20 mouse cellular contexts compared by ENCODE assay signal in genomic region chr2:113841656-113842437, GRCm38 (mm10). TPM values are rescaled to one million over a fixed set of nuclear protein-coding genes. Genes with fewer than 3 reads are reported as not detected.
A peak's percentile ranks its signal among the peaks of the same experiment; 100 is the strongest.
DNase-seq lines count a peak whose midpoint lies in the region; ATAC-seq and TF ChIP-seq lines count a peak whose summit lies in the region.
"Had no signal": no experiment of that assay in that cellular context is flagged by ENCODE, and none has a peak within 500 bp of the region (broad histone marks: within the 10 kb centered on the region; RNA-seq: fewer than 3 reads in every experiment).

No protein-coding gene starts in this region.

- no peak for DNase-seq in stomach, postnatal 0 days (ENCODE audit: low spot score)
- DNase-seq in left cerebral cortex, adult 2 months (ENCODE audit: extremely low spot score in 1 of 2, low spot score in 2 of 2), result no peak
- no peak for DNase-seq in cerebellum, postnatal 14 days
- DNase-seq: adrenal gland, adult 2 months; adrenal gland, postnatal 10 days; adrenal gland, postnatal 25 days; cerebellum, adult 11 months; cerebellum, adult 18-20 months; cerebellum, adult 8-10 months; cerebellum, adult 9-11 months; cerebellum, postnatal 25 days had no signal

- 76% methylated on average over 4 of the region's 4 CpGs for WGBS in intestine, embryonic 16.5 days
- 77% methylated on average over 4 of the region's 4 CpGs for WGBS in intestine, embryonic 15.5 days
- WGBS in intestine, postnatal 0 days, result 63% methylated on average over 4 of the region's 4 CpGs
- 44% methylated on average over 4 of the region's 4 CpGs for WGBS in small intestine, adult 2 months
- 87% methylated on average over 4 of the region's 4 CpGs for WGBS in stomach, postnatal 0 days

- peak overlapping the region; percentile 57; the same call in 1 of the 2 replicates for H3K27ac ChIP-seq in intestine, embryonic 16.5 days (ENCODE audit: low read length)
- no peak overlapping the region for H3K27ac ChIP-seq in intestine, embryonic 15.5 days
- peak overlapping the region; percentile 5; the same call in 1 of the 2 replicates for H3K27ac ChIP-seq in intestine, postnatal 0 days (ENCODE audit: low read depth, low read length)
- H3K27ac ChIP-seq in small intestine, adult 2 months (ENCODE audit: insufficient read depth, low read depth, low read length), result peak overlapping the region; percentile 47; the same call in 1 of the 2 replicates
- H3K27ac ChIP-seq in stomach, postnatal 0 days (replicated peaks), result no peak overlapping the region
- H3K27ac ChIP-seq in left cerebral cortex, adult 2 months, result no peak overlapping the region
- H3K27ac ChIP-seq: embryonic facial prominence, embryonic 10.5 days; embryonic facial prominence, embryonic 12.5 days; forebrain, embryonic 13.5 days; forebrain, embryonic 15.5 days had no signal

- no peaks in the 10 kb centered on the region for H3K36me3 ChIP-seq in intestine, embryonic 16.5 days (ENCODE audit: control insufficient read depth, insufficient read depth, low read length)
- H3K36me3 ChIP-seq in intestine, embryonic 15.5 days, result peaks cover 13% of the 10 kb centered on the region; the same call in 1 of the 2 replicates
- H3K36me3 ChIP-seq in intestine, postnatal 0 days (ENCODE audit: control insufficient read depth, insufficient read depth), result peaks cover 19% of the 10 kb centered on the region; the same call in 1 of the 2 replicates
- peaks cover 8% of the 10 kb centered on the region for H3K36me3 ChIP-seq in small intestine, adult 2 months (ENCODE audit: control insufficient read depth, insufficient read depth, low read length)
- no peaks in the 10 kb centered on the region for H3K36me3 ChIP-seq in stomach, postnatal 0 days (ENCODE audit: control insufficient read depth, insufficient read depth, low read length)
- H3K36me3 ChIP-seq: forebrain, embryonic 15.5 days had no signal

- no peak for TF ChIP-seq POLR2A in small intestine, adult 2 months (IDR thresholded peaks at IDR 0.05; ENCODE audit: low read depth, low read length)

- H3K27me3 ChIP-seq in intestine, embryonic 16.5 days (replicated peaks; ENCODE audit: control insufficient read depth, insufficient read depth, low read length), result no peaks in the 10 kb centered on the region
- H3K27me3 ChIP-seq in intestine, embryonic 15.5 days (replicated peaks), result no peaks in the 10 kb centered on the region
- no peaks in the 10 kb centered on the region for H3K27me3 ChIP-seq in intestine, postnatal 0 days (replicated peaks; ENCODE audit: control insufficient read depth, insufficient read depth, low read length)
- H3K27me3 ChIP-seq in small intestine, adult 2 months (ENCODE audit: control insufficient read depth, insufficient read depth, low read length), result no peaks in the 10 kb centered on the region
- H3K27me3 ChIP-seq in stomach, postnatal 0 days (ENCODE audit: control insufficient read depth, insufficient read depth, low read length), result no peaks in the 10 kb centered on the region
- H3K27me3 ChIP-seq: embryonic facial prominence, embryonic 12.5 days; forebrain, embryonic 13.5 days; forebrain, embryonic 15.5 days had no signal

- intact Hi-C loops in left cerebral cortex, adult 2 months (cut with DNase I), result no loop called here

- no peaks in the 10 kb centered on the region for H3K9me3 ChIP-seq in intestine, embryonic 16.5 days (ENCODE audit: control insufficient read depth, low read length)
- H3K9me3 ChIP-seq in intestine, embryonic 15.5 days, result no peaks in the 10 kb centered on the region
- H3K9me3 ChIP-seq in intestine, postnatal 0 days (ENCODE audit: control insufficient read depth), result no peaks in the 10 kb centered on the region
- no peaks in the 10 kb centered on the region for H3K9me3 ChIP-seq in stomach, postnatal 0 days (ENCODE audit: control insufficient read depth, low read length)
- H3K9me3 ChIP-seq: embryonic facial prominence, embryonic 10.5 days; embryonic facial prominence, embryonic 12.5 days; forebrain, embryonic 13.5 days; forebrain, embryonic 15.5 days had no signal

- no peak for TF ChIP-seq CTCF in intestine, postnatal 0 days (IDR thresholded peaks at IDR 0.05; ENCODE audit: low read depth)
- TF ChIP-seq CTCF in small intestine, adult 2 months (IDR thresholded peaks at IDR 0.05; ENCODE audit: extremely low read depth, insufficient read length, insufficient replicate concordance, low read depth, low read length), result no peak
- no peak for TF ChIP-seq CTCF in stomach, postnatal 0 days (IDR thresholded peaks at IDR 0.05; ENCODE audit: low read depth)
- no peak for TF ChIP-seq CTCF in left cerebral cortex, adult 2 months (IDR thresholded peaks at IDR 0.05)

- no peak for ATAC-seq in intestine, embryonic 16.5 days
- ATAC-seq in intestine, embryonic 15.5 days, result no peak; the same call in 1 of the 2 replicates
- no peak for ATAC-seq in intestine, postnatal 0 days
- ATAC-seq in stomach, postnatal 0 days (ENCODE audit: low FRiP score, low TSS enrichment), result peak; percentile 78
- ATAC-seq: forebrain, embryonic 13.5 days; forebrain, embryonic 15.5 days had no signal

- no peak overlapping the region for H3K4me2 ChIP-seq in intestine, embryonic 16.5 days (ENCODE audit: low read depth, low read length)
- no peak overlapping the region for H3K4me2 ChIP-seq in intestine, embryonic 15.5 days (replicated peaks)
- no peak overlapping the region for H3K4me2 ChIP-seq in intestine, postnatal 0 days (replicated peaks; ENCODE audit: low read depth)
- no peak overlapping the region for H3K4me2 ChIP-seq in stomach, postnatal 0 days (replicated peaks; ENCODE audit: low read depth)
- H3K4me2 ChIP-seq: embryonic facial prominence, embryonic 12.5 days; forebrain, embryonic 13.5 days; forebrain, embryonic 15.5 days had no signal

- no peak overlapping the region for H3K4me3 ChIP-seq in intestine, embryonic 16.5 days (ENCODE audit: low read length)
- no peak overlapping the region for H3K4me3 ChIP-seq in intestine, embryonic 15.5 days (replicated peaks)
- H3K4me3 ChIP-seq in intestine, postnatal 0 days (ENCODE audit: low read depth, low read length), result no peak overlapping the region
- no peak overlapping the region for H3K4me3 ChIP-seq in small intestine, adult 2 months (ENCODE audit: low read depth, low read length)
- H3K4me3 ChIP-seq in stomach, postnatal 0 days (ENCODE audit: low read depth, low read length), result no peak overlapping the region
- H3K4me3 ChIP-seq in left cerebral cortex, adult 2 months, result no peak overlapping the region
- H3K4me3 ChIP-seq: embryonic facial prominence, embryonic 10.5 days; embryonic facial prominence, embryonic 12.5 days; forebrain, embryonic 13.5 days; forebrain, embryonic 15.5 days had no signal

- TF ChIP-seq EP300 in stomach, postnatal 0 days (optimal IDR thresholded peaks at IDR 0.05), result no peak

- H3K9ac ChIP-seq in intestine, embryonic 16.5 days (ENCODE audit: low read depth, low read length), result no peak overlapping the region
- H3K9ac ChIP-seq in intestine, embryonic 15.5 days, result no peak overlapping the region
- H3K9ac ChIP-seq in intestine, postnatal 0 days (ENCODE audit: low read depth, low read length), result no peak overlapping the region
- H3K9ac ChIP-seq in stomach, postnatal 0 days (ENCODE audit: low read length), result no peak overlapping the region
- H3K9ac ChIP-seq: embryonic facial prominence, embryonic 12.5 days; forebrain, embryonic 13.5 days; forebrain, embryonic 15.5 days had no signal

- peaks cover 10% of the 10 kb centered on the region for H3K4me1 ChIP-seq in intestine, embryonic 16.5 days (ENCODE audit: control insufficient read depth, insufficient read depth, low read length)
- H3K4me1 ChIP-seq in intestine, embryonic 15.5 days (replicated peaks), result 0 out of 2 replicates have a peak, but pooled peaks cover 2% of the 10 kb centered on the region
- H3K4me1 ChIP-seq in intestine, postnatal 0 days (replicated peaks; ENCODE audit: control insufficient read depth, insufficient read depth, low read length), result no peaks in the 10 kb centered on the region
- H3K4me1 ChIP-seq in small intestine, adult 2 months (ENCODE audit: control insufficient read depth, insufficient read depth, insufficient read length, low read length), result peaks cover 2% of the 10 kb centered on the region; the same call in 1 of the 2 replicates
- no peaks in the 10 kb centered on the region for H3K4me1 ChIP-seq in stomach, postnatal 0 days (replicated peaks; ENCODE audit: control insufficient read depth, insufficient read depth)

RNA-seq across cellular contexts. Expression of gene Arhgap11a, which starts 6.6 kb away (rescaled TPM):
- 17.9 and 18.1 TPM in 2 replicates for polyA plus RNA-seq in intestine, embryonic 16.5 days (2015; fragmentation: Nextera tagmentation; extraction: Ambion mirVana)
- 21.7 and 24.2 TPM in 2 replicates for polyA plus RNA-seq in intestine, embryonic 15.5 days (2015; fragmentation: Nextera tagmentation; extraction: Ambion mirVana)
- 7.1 and 7.5 TPM in 2 replicates for polyA plus RNA-seq in intestine, postnatal 0 days (2015; fragmentation: Nextera tagmentation; extraction: Ambion mirVana)
- 0.74 and 2.7 TPM in 2 replicates for polyA plus RNA-seq in small intestine, adult 2 months (2012; rRNA removed)
- 7.0 and 7.7 TPM in 2 replicates for polyA plus RNA-seq in stomach, postnatal 0 days (2015; fragmentation: Nextera tagmentation; extraction: Ambion mirVana)
- total RNA-seq in left cerebral cortex, adult 2 months (2021), result 1 to 10 TPM; 2.0 to 2.2 TPM

RNA-seq across cellular contexts. Expression of gene Scg5, which starts 12.9 kb away (rescaled TPM):
- 10.6 and 10.8 TPM in 2 replicates for polyA plus RNA-seq in intestine, embryonic 16.5 days (2015; fragmentation: Nextera tagmentation; extraction: Ambion mirVana)
- polyA plus RNA-seq in intestine, embryonic 15.5 days (2015; fragmentation: Nextera tagmentation; extraction: Ambion mirVana), result 13.3 and 13.6 TPM in 2 replicates
- polyA plus RNA-seq in intestine, postnatal 0 days (2015; fragmentation: Nextera tagmentation; extraction: Ambion mirVana), result 18.0 and 19.5 TPM in 2 replicates
- 0.79 and 0.90 TPM in 2 replicates for polyA plus RNA-seq in small intestine, adult 2 months (2012; rRNA removed)
- polyA plus RNA-seq in stomach, postnatal 0 days (2015; fragmentation: Nextera tagmentation; extraction: Ambion mirVana), result 14.9 and 15.5 TPM in 2 replicates
- total RNA-seq in left cerebral cortex, adult 2 months (2021), result 100 to 1,000 TPM; 497 to 540 TPM
- total RNA-seq: ES-E14 had no signal

Comparison
In these comparisons a context has a peak if more than half of its experiments do, and no peak if none do; other contexts are left out.
1. H3K27ac ChIP-seq: peak in intestine, embryonic 16.5 days (single experiment), intestine, postnatal 0 days (single experiment) and small intestine, adult 2 months (single experiment); none in intestine, embryonic 15.5 days (single experiment), stomach, postnatal 0 days (single experiment) and left cerebral cortex, adult 2 months (single experiment).